Mouse (Mus musculus) midbrain, embryonic 14.5 days (tissue): Measurements from ENCODE around the gene Cyba. TPM values are rescaled to one million over a fixed set of nuclear protein-coding genes. Genes with fewer than 3 reads are reported as not detected.
A peak's percentile ranks its signal among the peaks of the same experiment; 100 is the strongest.

Experiments used
- ATAC-seq: fragments of 200-750 bp; cut with Nextera tagmentation; 2 replicates; pipeline ENCODE4 v1.8.0; 2017; ENCODE audit warnings: moderate number of reproducible peaks, moderate library complexity; ENCODE audit not compliant: low FRiP score, low TSS enrichment
- DNase-seq: peaks from one replicate; pipeline ENCODE4 v3.0.0-alpha.2; 2015
- H3K27ac ChIP-seq: fragments of 300-500 bp; sonication (generic); replicated peaks from 2 replicates; pipeline ENCODE4 v1.5.1; 2014; ENCODE audit warnings: mild to moderate bottlenecking, low read depth, low read length, moderate library complexity
- H3K27me3 ChIP-seq: fragments of 300-500 bp; sonication (generic); 2 replicates; pipeline ENCODE4 v1.6.1; 2014; ENCODE audit warnings: low read length, control low read depth, mixed read lengths; ENCODE audit not compliant: control insufficient read depth, insufficient read depth
- H3K36me3 ChIP-seq: fragments of 300-500 bp; sonication (generic); 2 replicates; pipeline ENCODE4 v1.6.1; 2014; ENCODE audit warnings: low read length, control low read depth; ENCODE audit not compliant: control insufficient read depth, insufficient read depth
- H3K4me1 ChIP-seq: fragments of 300-500 bp; sonication (generic); 2 replicates; pipeline ENCODE4 v1.6.1; 2014; ENCODE audit warnings: mild to moderate bottlenecking, antibody characterized with exemption, low read length, control low read depth; ENCODE audit not compliant: control insufficient read depth, insufficient read depth
- H3K4me2 ChIP-seq: fragments of 300-500 bp; sonication (generic); 2 replicates; pipeline ENCODE4 v1.6.1; 2014; ENCODE audit warnings: mild to moderate bottlenecking, low read length, moderate library complexity
- H3K4me3 ChIP-seq: fragments of 300-500 bp; sonication (generic); replicated peaks from 2 replicates; pipeline ENCODE4 v1.5.1; 2014; ENCODE audit warnings: low read depth, low read length
- H3K9ac ChIP-seq: fragments of 300-500 bp; sonication (generic); replicated peaks from 2 replicates; pipeline ENCODE4 v1.6.1; 2014; ENCODE audit warnings: mild to moderate bottlenecking, low read length, moderate library complexity
- H3K9me3 ChIP-seq: fragments of 300-500 bp; sonication (generic); 2 replicates; pipeline ENCODE4 v1.6.1; 2016; ENCODE audit warnings: low read length, control low read depth, mixed read lengths; ENCODE audit not compliant: control insufficient read depth
- WGBS: fragments of 180-500 bp; shearing (Covaris S2); extraction: QIAGEN DNeasy Blood & Tissue Kit; methylation state at CpG from one replicate; pipeline ENCODE4 v1.1.7; 2014; 5-methylcytosine and 5-hydroxymethylcytosine counted together
- polyA plus RNA-seq: library from polyadenylated mRNA; unstranded; fragments of >200 nt; fragmentation: Nextera tagmentation; extraction: Ambion mirVana; gene quantifications from 2 replicates; pipeline ENCODE4 v1.2.1, GENCODE M21; 2014

Gene Cyba
- polyA plus RNA-seq, 1 experiment from 2014 or later: 36.2 TPM

DNA sequence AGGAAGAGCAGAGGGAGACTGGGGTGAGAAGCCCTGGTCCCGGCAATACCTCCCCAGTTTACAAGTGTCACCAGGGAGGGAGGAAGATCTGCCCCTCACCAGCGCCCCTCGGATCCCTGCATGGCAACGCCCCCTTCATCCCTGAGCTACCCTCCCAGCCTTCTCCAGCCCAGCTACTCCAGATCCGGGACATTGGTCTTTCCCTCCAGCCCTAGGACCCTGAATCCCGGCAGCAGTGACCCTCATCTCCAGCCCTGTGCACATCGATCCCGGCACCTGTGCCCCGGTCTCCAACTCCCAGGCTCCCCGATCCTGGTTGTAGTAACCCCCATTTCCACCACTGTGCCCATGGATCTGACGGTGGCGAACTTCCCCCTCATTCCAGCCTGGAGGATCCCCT, 10.1 kb upstream of the Cyba start:
- Histone ChIP-seq H3K27me3 (no peaks in the 10 kb centered on the region), H3K27ac (peak overlapping the region; percentile 88), H3K4me1 (peaks cover 24% of the 10 kb centered on the region), H3K9me3 (no peaks in the 10 kb centered on the region), H3K4me3 (peak overlapping the region; percentile 76), H3K4me2 (peak overlapping the region; percentile 92), H3K9ac (peak overlapping the region; percentile 76), H3K36me3 (peaks cover 19% of the 10 kb centered on the region)
- ATAC-seq (peak; percentile 31; the same call in 1 of the 2 replicates), DNase-seq (peak; percentile 40)
- WGBS: 0% methylated on average over 12 of the region's 12 CpGs

GRCm38 (mm10) chr8:122442356-122442755, 9.6 kb upstream of the Cyba start:
- WGBS: 16% methylated on average over 7 of the region's 7 CpGs
- H3K27me3 ChIP-seq: no peaks in the 10 kb centered on the region
- H3K4me3 ChIP-seq: peak overlapping the region; percentile 76
- H3K36me3 ChIP-seq: peaks cover 23% of the 10 kb centered on the region
- DNase-seq (no peak), ATAC-seq (no peak)
- H3K4me1 ChIP-seq: peaks cover 24% of the 10 kb centered on the region
- H3K27ac ChIP-seq: peak overlapping the region; percentile 88
- peak overlapping the region; percentile 76 for H3K9ac ChIP-seq
- H3K9me3 ChIP-seq: no peaks in the 10 kb centered on the region
- peak overlapping the region; percentile 92 for H3K4me2 ChIP-seq

GRCm38 (mm10) chr8:122441326-122441725, 8.6 kb upstream of the Cyba start:
- DNase-seq: no peak
- 97% methylated on average over 1 of the region's 1 CpGs for WGBS
- H3K4me2 ChIP-seq: no peak overlapping the region
- no peak overlapping the region for H3K4me3 ChIP-seq
- peaks cover 33% of the 10 kb centered on the region for H3K36me3 ChIP-seq
- no peak overlapping the region for H3K27ac ChIP-seq
- no peak for ATAC-seq
- no peaks in the 10 kb centered on the region for H3K27me3 ChIP-seq
- peaks cover 24% of the 10 kb centered on the region for H3K4me1 ChIP-seq
- no peaks in the 10 kb centered on the region for H3K9me3 ChIP-seq
- no peak overlapping the region for H3K9ac ChIP-seq

- H3K36me3 ChIP-seq: peaks cover 49% of the 10 kb centered on the region
- H3K4me1 ChIP-seq: peaks cover 9% of the 10 kb centered on the region; the same call in 1 of the 2 replicates
- no peaks in the 10 kb centered on the region for H3K27me3 ChIP-seq
- no peak for ATAC-seq
- no peak for DNase-seq
- H3K4me3 ChIP-seq: no peak overlapping the region
- no peak overlapping the region for H3K9ac ChIP-seq
- WGBS: 97% methylated on average over 16 of the region's 16 CpGs
- no peak overlapping the region for H3K27ac ChIP-seq
- H3K9me3 ChIP-seq: no peaks in the 10 kb centered on the region
- no peak overlapping the region for H3K4me2 ChIP-seq
These were observed 6.6 kb upstream of the Cyba start for GRCm38 (mm10) chr8:122439336-122439735.

- Histone ChIP-seq H3K4me1 (peaks cover 10% of the 10 kb centered on the region), H3K9me3 (no peaks in the 10 kb centered on the region), H3K27ac (no peak overlapping the region), H3K36me3 (peaks cover 61% of the 10 kb centered on the region), H3K4me2 (no peak overlapping the region), H3K9ac (no peak overlapping the region), H3K27me3 (no peaks in the 10 kb centered on the region), H3K4me3 (no peak overlapping the region)
- no peak for ATAC-seq
- no peak for DNase-seq
- 96% methylated on average over 13 of the region's 13 CpGs for WGBS
These were observed 5.1 kb upstream of the Cyba start for GRCm38 (mm10) chr8:122437708-122438331.

GRCm38 (mm10) chr8:122436586-122437125, 3.9 kb upstream of the Cyba start:
- no peak overlapping the region for H3K4me2 ChIP-seq
- DNase-seq (no peak), ATAC-seq (no peak)
- 89% methylated on average over 20 of the region's 20 CpGs for WGBS
- peaks cover 61% of the 10 kb centered on the region for H3K36me3 ChIP-seq
- no peak overlapping the region for H3K4me3 ChIP-seq
- no peaks in the 10 kb centered on the region for H3K27me3 ChIP-seq
- no peak overlapping the region for H3K9ac ChIP-seq
- H3K9me3 ChIP-seq: no peaks in the 10 kb centered on the region
- H3K4me1 ChIP-seq: peaks cover 10% of the 10 kb centered on the region
- H3K27ac ChIP-seq: no peak overlapping the region

DNA sequence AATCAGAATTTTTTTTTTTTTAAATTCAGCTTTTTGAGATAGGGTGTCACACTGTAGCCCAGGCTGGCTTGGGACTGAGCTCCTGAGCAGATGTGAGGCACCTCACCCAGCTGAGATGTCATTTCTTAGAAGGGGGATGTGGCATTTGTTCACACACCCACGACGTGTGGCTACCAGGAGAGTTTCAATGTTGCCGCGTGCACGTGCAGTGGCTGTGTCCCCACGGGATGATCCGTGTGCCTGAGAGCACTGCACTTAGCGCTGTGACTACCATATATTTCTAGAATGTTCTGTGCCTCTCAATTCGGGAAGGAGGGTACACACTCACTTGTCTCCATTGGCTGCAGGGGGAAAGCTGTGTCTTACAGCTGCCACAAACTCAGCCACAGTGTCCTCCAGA, 3.4 kb upstream of the Cyba start:
- 96% methylated on average over 9 of the region's 9 CpGs for WGBS
- peaks cover 61% of the 10 kb centered on the region for H3K36me3 ChIP-seq

GRCm38 (mm10) chr8:122435375-122435774, 2.6 kb upstream of the Cyba start:
- no peak for DNase-seq
- no peaks in the 10 kb centered on the region for H3K27me3 ChIP-seq
- no peaks in the 10 kb centered on the region for H3K9me3 ChIP-seq
- H3K4me1 ChIP-seq: peaks cover 10% of the 10 kb centered on the region
- no peak overlapping the region for H3K4me2 ChIP-seq
- H3K27ac ChIP-seq: no peak overlapping the region
- ATAC-seq: no peak
- no peak overlapping the region for H3K4me3 ChIP-seq
- WGBS: 90% methylated on average over 6 of the region's 6 CpGs
- peaks cover 61% of the 10 kb centered on the region for H3K36me3 ChIP-seq
- no peak overlapping the region for H3K9ac ChIP-seq

More for the DNA sequence above, 3.4 kb upstream of the Cyba start:
- H3K4me3 ChIP-seq: no peak overlapping the region
- ATAC-seq: no peak
- no peak overlapping the region for H3K27ac ChIP-seq
- no peak overlapping the region for H3K9ac ChIP-seq
- no peaks in the 10 kb centered on the region for H3K27me3 ChIP-seq
- no peak overlapping the region for H3K4me2 ChIP-seq
- DNase-seq: no peak
- H3K9me3 ChIP-seq: no peaks in the 10 kb centered on the region
- H3K4me1 ChIP-seq: peaks cover 10% of the 10 kb centered on the region

DNA sequence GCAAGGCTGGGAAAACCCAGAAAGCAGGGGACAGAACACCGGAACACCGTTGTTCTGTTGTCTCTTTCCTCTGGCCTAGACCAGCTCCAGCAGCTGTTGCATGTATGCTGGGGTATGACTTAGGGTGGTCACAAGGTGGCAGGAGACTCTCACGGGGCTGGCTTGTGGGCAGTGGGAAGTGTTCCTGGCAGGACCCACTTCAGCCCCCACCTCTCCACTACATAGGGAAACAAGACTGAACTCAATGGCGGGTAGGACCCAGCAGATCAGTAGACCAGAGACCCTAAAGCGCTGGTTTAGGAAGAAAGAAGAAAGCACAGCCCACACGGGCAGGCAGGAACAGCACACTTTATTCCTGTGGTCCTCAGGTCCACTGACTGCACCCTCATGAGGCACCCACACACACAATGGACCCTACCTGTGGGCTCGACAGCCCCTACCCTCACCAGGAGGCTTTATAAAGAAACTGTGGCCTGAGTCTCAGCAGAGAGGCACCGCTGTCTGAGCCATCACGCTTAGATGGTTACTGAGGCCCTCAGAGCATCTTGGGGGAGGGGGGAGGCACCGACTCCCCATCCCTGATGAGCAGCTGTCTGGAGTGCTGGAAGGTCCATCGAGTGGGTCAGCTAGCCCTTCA, 657 bp upstream of the Cyba start:
- 74% methylated on average over 11 of the region's 11 CpGs for WGBS
- ATAC-seq (no peak; the same call in 1 of the 2 replicates), DNase-seq (peak; percentile 12)
- Histone ChIP-seq H3K27me3 (no peaks in the 10 kb centered on the region), H3K4me1 (peaks cover 10% of the 10 kb centered on the region), H3K36me3 (peaks cover 48% of the 10 kb centered on the region), H3K9ac (no peak overlapping the region), H3K4me2 (no peak overlapping the region), H3K27ac (no peak overlapping the region), H3K4me3 (no peak overlapping the region), H3K9me3 (no peaks in the 10 kb centered on the region)
